Mouse (Mus musculus) neural tube, embryonic 10.5 days (tissue): ENCODE measurements at regions not wholly inside any gene's neighbourhood (a gene's known extent, or its start where the extent isn't known, plus 50 kb on each side); places are given as distances from the start of the nearest gene placed in this dataset.

Experiments
- DNase-seq: peaks from one replicate; pipeline ENCODE4 v3.0.0-alpha.2; 2017; ENCODE audit warnings: low spot score; ENCODE audit errors: extremely low spot score

- no peak for DNase-seq
Observed at GRCm38 (mm10) chr1:130309746-130310145, 113.1 kb downstream of the Cd55b start.

- DNase-seq: no peak
Observed at GRCm38 (mm10) chr1:130301828-130302386, 120.9 kb downstream of the Cd55b start.

GRCm38 (mm10) chr1:130300065-130300815, 122.6 kb downstream of the Cd55b start:
- DNase-seq: peak; percentile 58

- peak; percentile 45 for DNase-seq
Observed at GRCm38 (mm10) chr1:130299641-130300040, 123.2 kb downstream of the Cd55b start.

GRCm38 (mm10) chr1:130299069-130299468, 123.7 kb downstream of the Cd55b start:
- DNase-seq: no peak

- no peak for DNase-seq
Observed at GRCm38 (mm10) chr1:130298636-130299035, 124.2 kb downstream of the Cd55b start.

- no peak for DNase-seq
Observed at GRCm38 (mm10) chr1:130297471-130297870, 125.3 kb downstream of the Cd55b start.

GRCm38 (mm10) chr1:130285882-130286281, 136.9 kb downstream of the Cd55b start:
- no peak for DNase-seq

- DNase-seq: no peak
Observed at GRCm38 (mm10) chr1:130282153-130282552, 140.7 kb downstream of the Cd55b start.

GRCm38 (mm10) chr1:130279180-130279579, 143.6 kb downstream of the Cd55b start:
- no peak for DNase-seq

- no peak for DNase-seq
Observed at GRCm38 (mm10) chr1:130278000-130278536, 144.7 kb downstream of the Cd55b start.

GRCm38 (mm10) chr1:130276885-130277284, 145.9 kb downstream of the Cd55b start:
- DNase-seq: no peak

- no peak for DNase-seq
Observed at GRCm38 (mm10) chr1:130276005-130276404, 146.8 kb downstream of the Cd55b start.

- DNase-seq: no peak
Observed at GRCm38 (mm10) chr1:130274470-130274869, 148.3 kb downstream of the Cd55b start.

- DNase-seq: no peak
Observed at GRCm38 (mm10) chr1:130270457-130270856, 152.4 kb downstream of the Cd55b start.
